Comparison of ENCODE assay signal across 10 mouse cellular contexts in genomic region chr11:103464443-103464842, GRCm38 (mm10). TPM values are rescaled to one million over a fixed set of nuclear protein-coding genes. Genes with fewer than 3 reads are reported as not detected.
DNase-seq lines count a peak whose midpoint lies in the region; ATAC-seq and TF ChIP-seq lines count a peak whose summit lies in the region.
"Had no signal": no experiment of that assay in that cellular context is flagged by ENCODE, and none has a peak within 500 bp of the region (broad histone marks: within the 10 kb centered on the region; RNA-seq: fewer than 3 reads in every experiment).

No protein-coding gene starts in this region.

- no peak overlapping the region for H3K4me3 ChIP-seq in hindbrain, embryonic 10.5 days
- H3K4me3 ChIP-seq in hindbrain, embryonic 13.5 days = no peak overlapping the region
- no peak overlapping the region for H3K4me3 ChIP-seq in G1E (ENCODE audit: low read depth, low read length)
- H3K4me3 ChIP-seq in embryonic facial prominence, embryonic 10.5 days = no peak overlapping the region

- WGBS in hindbrain, embryonic 10.5 days = 66% methylated on average over 7 of the region's 7 CpGs
- WGBS in hindbrain, embryonic 13.5 days = 72% methylated on average over 7 of the region's 7 CpGs
- 67% methylated on average over 7 of the region's 7 CpGs for WGBS in embryonic facial prominence, embryonic 10.5 days

- TF ChIP-seq CTCF in G1E (IDR thresholded peaks at IDR 0.05; ENCODE audit: low read depth, low read length) = peak; percentile 8; the same call in 1 of the 2 replicates

- no peak overlapping the region for H3K9ac ChIP-seq in hindbrain, embryonic 13.5 days

- peak; percentile 6 for DNase-seq in hindbrain, embryonic 10.5 days (ENCODE audit: low spot score)
- DNase-seq in G1E (ENCODE audit: low spot score) (no peak), MN1 (ENCODE audit: low spot score) (no peak)
- peak; percentile 21 for DNase-seq in embryonic facial prominence, embryonic 10.5 days (ENCODE audit: low spot score)
- DNase-seq in mesoderm, embryonic 11.5 days (ENCODE audit: low read depth, low spot score) = peak; percentile 13
- no peak for DNase-seq in spleen, postnatal 4 days (ENCODE audit: low spot score in 2 of 2)

- H3K36me3 ChIP-seq in hindbrain, embryonic 10.5 days = no peaks in the 10 kb centered on the region
- no peaks in the 10 kb centered on the region for H3K36me3 ChIP-seq in hindbrain, embryonic 13.5 days
- no peaks in the 10 kb centered on the region for H3K36me3 ChIP-seq in G1E (replicated peaks)
- no peaks in the 10 kb centered on the region for H3K36me3 ChIP-seq in embryonic facial prominence, embryonic 10.5 days (replicated peaks)

- no peak overlapping the region for H3K4me2 ChIP-seq in hindbrain, embryonic 13.5 days

- H3K27ac ChIP-seq in hindbrain, embryonic 10.5 days = no peak overlapping the region
- H3K27ac ChIP-seq in hindbrain, embryonic 13.5 days = no peak overlapping the region
- no peak overlapping the region for H3K27ac ChIP-seq in embryonic facial prominence, embryonic 10.5 days (replicated peaks)

- H3K4me1 ChIP-seq in hindbrain, embryonic 10.5 days (replicated peaks) = no peaks in the 10 kb centered on the region
- H3K4me1 ChIP-seq in hindbrain, embryonic 13.5 days (replicated peaks) = no peaks in the 10 kb centered on the region
- H3K4me1 ChIP-seq in G1E (ENCODE audit: insufficient read depth, low read depth, low read length) = no peaks in the 10 kb centered on the region
- no peaks in the 10 kb centered on the region for H3K4me1 ChIP-seq in embryonic facial prominence, embryonic 10.5 days

- ATAC-seq in hindbrain, embryonic 13.5 days (ENCODE audit: low FRiP score) = no peak
- ATAC-seq in G1E (ENCODE audit: extremely low read depth, insufficient number of reproducible peaks, low FRiP score, poor library complexity, severe bottlenecking) = no peak
- ATAC-seq in activated CD4-positive, CD25-positive, alpha-beta regulatory T cell, adult 4 months = no peak

- no peaks in the 10 kb centered on the region for H3K27me3 ChIP-seq in hindbrain, embryonic 10.5 days (ENCODE audit: insufficient read depth, poor library complexity, severe bottlenecking)
- no peaks in the 10 kb centered on the region for H3K27me3 ChIP-seq in hindbrain, embryonic 13.5 days
- H3K27me3 ChIP-seq in G1E (ENCODE audit: insufficient read depth, low read length) = peaks cover 3% of the 10 kb centered on the region; the same call in 1 of the 2 replicates
- H3K27me3 ChIP-seq in embryonic facial prominence, embryonic 10.5 days (replicated peaks; ENCODE audit: low read depth, poor library complexity, severe bottlenecking) = no peaks in the 10 kb centered on the region

- no peaks in the 10 kb centered on the region for H3K9me3 ChIP-seq in hindbrain, embryonic 10.5 days
- no peaks in the 10 kb centered on the region for H3K9me3 ChIP-seq in hindbrain, embryonic 13.5 days
- H3K9me3 ChIP-seq in G1E (replicated peaks) = peaks cover 2% of the 10 kb centered on the region; the same call in 1 of the 2 replicates
- H3K9me3 ChIP-seq in embryonic facial prominence, embryonic 10.5 days = no peaks in the 10 kb centered on the region

RNA-seq across cellular contexts. Expression of gene Lrrc37a, which starts 40.0 kb away (rescaled TPM):
- polyA plus RNA-seq in hindbrain, embryonic 10.5 days (2016; fragmentation: Nextera tagmentation; extraction: Ambion mirVana) = not detected in 2 replicates
- polyA plus RNA-seq in hindbrain, embryonic 13.5 days (2015; fragmentation: Nextera tagmentation; extraction: Ambion mirVana) = not detected in 2 replicates
- not detected in 2 replicates for total RNA-seq in G1E (2014; fragmentation: Nextera tagmentation)
- 0.06 and 0.16 TPM in 2 replicates for total RNA-seq in G1E (2017)
- polyA plus RNA-seq in G1E (2012) = not detected in 2 replicates
- polyA plus RNA-seq in embryonic facial prominence, embryonic 10.5 days (2016; fragmentation: Nextera tagmentation; extraction: Ambion mirVana) = not detected in 2 replicates
- not detected for polyA plus RNA-seq in activated CD4-positive, CD25-positive, alpha-beta regulatory T cell, adult 4 months (2017; shearing (Covaris generic))
- polyA plus RNA-seq: embryonic facial prominence, embryonic 14.5 days; lung, embryonic 16.5 days had no signal

RNA-seq across cellular contexts. Expression of gene Plekhm1, which starts 52.0 kb away (rescaled TPM):
- polyA plus RNA-seq in hindbrain, embryonic 10.5 days (2016; fragmentation: Nextera tagmentation; extraction: Ambion mirVana) = 9.4 and 11.6 TPM in 2 replicates
- 9.1 TPM in 2 replicates for polyA plus RNA-seq in hindbrain, embryonic 13.5 days (2015; fragmentation: Nextera tagmentation; extraction: Ambion mirVana)
- total RNA-seq in G1E (2014; fragmentation: Nextera tagmentation) (27.1 and 35.1 TPM in 2 replicates), G1E (2017) (8.9 and 9.4 TPM in 2 replicates)
- polyA plus RNA-seq in G1E (2012) = 11.7 and 12.0 TPM in 2 replicates
- polyA plus RNA-seq in embryonic facial prominence, embryonic 10.5 days (2016; fragmentation: Nextera tagmentation; extraction: Ambion mirVana) = 8.1 and 8.9 TPM in 2 replicates
- polyA plus RNA-seq in activated CD4-positive, CD25-positive, alpha-beta regulatory T cell, adult 4 months (2017; shearing (Covaris generic)) = 1 to 10 TPM; 7.0 to 9.3 TPM

Comparison
In these comparisons a context has a peak if more than half of its experiments do, and no peak if none do; other contexts are left out.
1. DNase-seq: peak in hindbrain, embryonic 10.5 days (single experiment), embryonic facial prominence, embryonic 10.5 days (single experiment) and mesoderm, embryonic 11.5 days (single experiment); none in G1E (single experiment), MN1 (single experiment) and spleen, postnatal 4 days (0 of 2).